Mouse (Mus musculus) gastrocnemius, postnatal 25 days (tissue): ENCODE measurements around the gene Synrg. TPM values are rescaled to one million over a fixed set of nuclear protein-coding genes. Genes with fewer than 3 reads are reported as not detected.

ENCODE experiments used
- DNase-seq: peaks from one replicate; pipeline ENCODE4 v3.0.0; 2022
- long read RNA-seq, 2 experiments: library from polyadenylated mRNA; stranded (forward); transcript quantifications; one replicate each; pipeline ENCODE4 v2.0.0; 2021
- total RNA-seq, 2 experiments: library from RNA; stranded (reverse); gene quantifications; 1 replicate in 1 of 2; 2 replicates in 1 of 2; pipeline ENCODE4 v1.2.3; 2021

The Synrg gene
- 10 to 100 TPM; 30.5 to 32.3 TPM for total RNA-seq
- long read RNA-seq, experiment 1, partial matches to known transcripts = 4 of 13 reads
- long read RNA-seq, experiment 1, other reads (novel, unspliced or antisense) = 8 of 13 reads
- long read RNA-seq, experiment 2, partial matches to known transcripts = 2 of 15 reads
- long read RNA-seq, experiment 2, other reads (novel, unspliced or antisense) = 10 of 15 reads

GRCm38 (mm10) chr11:83963991-83964921 lies at the start of gene Synrg:
Synrg (plus strand) TSS chr11:83964428.
- peak; percentile 92 for DNase-seq

- no peak for DNase-seq
These were observed 49.7 kb upstream of the Synrg start for GRCm38 (mm10) chr11:83914501-83914900.

- no peak for DNase-seq
These were observed 41.6 kb upstream of the Synrg start for GRCm38 (mm10) chr11:83922600-83922999.

- no peak for DNase-seq
These were observed 37.1 kb upstream of the Synrg start for GRCm38 (mm10) chr11:83927097-83927496.

- DNase-seq = no peak
These were observed 31.6 kb upstream of the Synrg start for GRCm38 (mm10) chr11:83932506-83933106.

- DNase-seq = no peak
These were observed 30.9 kb upstream of the Synrg start for GRCm38 (mm10) chr11:83933376-83933775.

- peak; percentile 30 for DNase-seq
These were observed 28.1 kb upstream of the Synrg start for GRCm38 (mm10) chr11:83935986-83936665.

GRCm38 (mm10) chr11:83938556-83938955 lies 25.7 kb upstream of the Synrg start:
- DNase-seq = no peak

GRCm38 (mm10) chr11:83941950-83942840 lies 22.0 kb upstream of the Synrg start, which contains the start of gene Ddx52:
Ddx52 (plus strand) TSS chr11:83942062.
- DNase-seq = peak; percentile 84

- DNase-seq = no peak
These were observed 7.4 kb upstream of the Synrg start for GRCm38 (mm10) chr11:83956822-83957221.

- no peak for DNase-seq
These were observed 2.2 kb upstream of the Synrg start for GRCm38 (mm10) chr11:83961983-83962382.

- DNase-seq = peak; percentile 4
These were observed 3.4 kb downstream of the Synrg start for GRCm38 (mm10) chr11:83967436-83968204.

- DNase-seq = no peak
These were observed 4.0 kb downstream of the Synrg start for GRCm38 (mm10) chr11:83968205-83968575.

- no peak for DNase-seq
These were observed 4.8 kb downstream of the Synrg start for GRCm38 (mm10) chr11:83969040-83969439.

- DNase-seq = no peak
These were observed 10.5 kb downstream of the Synrg start for GRCm38 (mm10) chr11:83974561-83975346.

GRCm38 (mm10) chr11:83975488-83975887 lies 11.3 kb downstream of the Synrg start:
- DNase-seq = no peak

GRCm38 (mm10) chr11:83976236-83976977 lies 12.2 kb downstream of the Synrg start:
- DNase-seq = no peak

- DNase-seq = no peak
These were observed 13.6 kb downstream of the Synrg start for GRCm38 (mm10) chr11:83977810-83978209.

GRCm38 (mm10) chr11:83979992-83980391 lies 15.8 kb downstream of the Synrg start:
- DNase-seq = no peak
